Mouse (Mus musculus) naive thymus-derived CD4-positive, alpha-beta T cell, adult 2 months (primary cell): ENCODE data around the gene Shcbp1l.
"Not testable (repeated sequence)": the region's sequence is repeated elsewhere in the genome, so short reads cannot be mapped to it uniquely, and the experiment has no call there.

Source experiments
- DNase-seq: peaks from one replicate; pipeline ENCODE4 v3.0.0-alpha.2; 2011; ENCODE audit warnings: low read depth

The Shcbp1l gene

DNA sequence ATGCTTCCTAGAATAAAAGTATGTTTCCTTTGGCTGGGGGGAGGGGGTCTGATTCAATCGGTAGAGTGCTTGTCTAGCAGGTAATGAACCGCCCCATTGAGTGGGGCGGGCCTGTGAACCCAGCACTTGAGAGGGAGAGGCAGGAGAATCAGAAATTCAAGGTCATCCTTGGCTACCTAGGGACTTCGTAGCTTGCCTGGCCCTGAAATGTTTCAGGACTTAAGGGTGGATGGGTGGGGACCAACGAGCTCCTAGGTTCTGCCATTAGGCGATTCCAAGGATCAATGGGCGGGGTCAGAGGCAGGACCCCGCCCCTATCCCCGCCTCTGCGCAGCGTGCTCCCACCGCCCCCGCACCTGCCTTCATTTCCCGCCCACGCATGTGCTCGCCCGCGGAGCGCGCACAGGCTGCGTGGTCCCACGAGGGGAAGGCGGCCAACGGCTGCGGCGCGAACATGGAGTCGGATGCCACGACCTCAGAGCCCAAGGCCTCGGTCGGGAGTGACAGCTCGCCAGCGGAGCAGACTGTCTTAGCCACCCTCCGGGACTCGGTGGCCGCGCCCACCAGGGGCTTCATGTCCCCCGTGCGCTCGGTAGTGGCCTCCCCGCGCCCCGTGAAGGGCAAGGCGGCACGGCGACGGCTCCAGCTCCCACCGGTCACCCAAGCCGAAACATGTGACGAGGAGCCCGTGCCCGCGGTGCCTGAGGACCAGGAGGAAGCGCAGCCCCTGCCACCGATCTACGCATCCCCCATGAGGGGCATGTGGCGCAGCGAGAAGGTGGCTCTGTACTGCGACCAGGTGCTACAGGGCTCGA is at the start of gene Shcbp1l:
Gene Shcbp1l, plus strand, starts transcription at position 393 of the 815 bp plus-strand sequence.
- peak; percentile 83 for DNase-seq

DNA sequence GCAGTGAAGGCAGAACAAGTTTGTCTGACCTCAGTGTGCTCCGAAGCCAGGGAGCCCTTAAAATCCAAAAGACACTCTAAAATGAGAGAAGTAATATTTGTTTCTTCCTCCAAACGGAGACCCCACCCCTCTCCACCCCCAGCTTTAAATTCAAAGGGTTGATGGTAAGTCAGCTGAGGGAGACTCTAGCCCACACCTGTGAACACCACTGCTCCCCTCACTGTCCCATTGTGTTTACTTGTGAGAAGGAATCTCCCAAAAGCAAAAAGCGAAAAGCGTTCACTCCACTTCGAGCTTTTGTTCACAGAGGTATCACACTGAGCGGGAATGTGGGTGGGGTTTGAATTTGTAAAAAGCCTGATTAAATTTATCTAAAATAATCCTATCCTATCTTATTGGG is 48.5 kb upstream of the Shcbp1l start:
- no peak for DNase-seq

DNA sequence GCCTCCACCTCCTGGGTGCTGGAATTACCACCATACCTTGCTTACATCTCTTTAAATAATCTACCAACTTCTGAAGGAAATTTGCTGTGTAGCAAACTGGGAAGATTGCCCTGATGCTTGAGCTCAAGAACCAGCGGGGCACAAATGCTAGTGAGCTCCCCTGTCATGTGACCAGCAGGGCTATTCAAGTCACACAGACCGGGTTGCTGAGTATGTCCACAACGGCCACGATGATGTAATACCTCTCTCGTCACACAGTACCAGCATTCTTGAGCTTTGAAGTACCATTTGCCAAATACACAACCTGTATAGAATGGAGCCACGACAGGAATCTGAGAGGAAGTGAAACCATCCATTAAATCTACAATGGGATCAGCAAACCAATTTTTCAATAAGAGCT is 46.4 kb upstream of the Shcbp1l start:
- DNase-seq: no peak

DNA sequence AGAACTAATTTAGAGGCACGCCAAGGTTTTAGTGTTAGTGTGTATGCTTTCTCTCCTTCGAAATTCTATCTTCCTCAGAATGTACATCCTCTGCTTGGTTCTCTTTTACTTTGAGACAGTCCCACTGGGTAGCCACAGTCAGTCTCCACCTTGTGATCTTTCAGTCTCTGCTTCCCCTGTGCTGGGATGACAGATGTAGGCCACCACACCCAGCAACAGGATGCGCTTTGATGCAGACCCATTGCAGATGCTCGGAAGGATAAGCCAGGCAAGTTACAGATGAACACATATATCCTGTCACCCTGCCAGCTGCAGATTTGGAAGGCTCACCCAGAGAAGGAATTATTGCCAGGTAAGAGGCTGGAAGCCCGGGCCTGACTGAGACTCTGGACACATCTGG is 45.1 kb upstream of the Shcbp1l start:
- peak; percentile 34 for DNase-seq

DNA sequence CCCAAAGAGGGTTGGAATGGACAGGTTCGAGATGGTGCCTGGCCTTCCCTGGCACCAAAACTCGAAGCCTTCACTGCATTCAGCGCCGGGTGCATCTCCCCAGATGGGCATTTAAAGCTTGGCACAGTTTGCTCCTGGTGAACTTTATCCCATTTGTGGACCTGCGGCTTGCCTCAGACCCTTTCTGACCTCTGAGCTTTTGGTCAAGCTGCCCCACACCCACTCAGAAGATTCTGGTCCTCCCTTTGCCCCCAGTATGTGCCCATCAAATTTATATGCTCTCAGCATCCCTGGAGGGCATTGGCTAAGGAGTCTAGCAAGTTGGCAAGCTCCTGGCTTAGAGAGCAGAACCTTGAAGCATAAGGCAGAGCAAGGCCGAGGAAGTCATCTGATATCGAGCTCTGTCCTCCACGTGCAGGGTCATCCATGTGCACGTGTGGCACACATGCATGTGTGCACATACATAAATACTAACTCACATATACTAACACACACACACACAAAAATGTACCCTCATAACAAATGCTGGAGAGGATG is 44.1 kb upstream of the Shcbp1l start:
- no peak for DNase-seq

DNA sequence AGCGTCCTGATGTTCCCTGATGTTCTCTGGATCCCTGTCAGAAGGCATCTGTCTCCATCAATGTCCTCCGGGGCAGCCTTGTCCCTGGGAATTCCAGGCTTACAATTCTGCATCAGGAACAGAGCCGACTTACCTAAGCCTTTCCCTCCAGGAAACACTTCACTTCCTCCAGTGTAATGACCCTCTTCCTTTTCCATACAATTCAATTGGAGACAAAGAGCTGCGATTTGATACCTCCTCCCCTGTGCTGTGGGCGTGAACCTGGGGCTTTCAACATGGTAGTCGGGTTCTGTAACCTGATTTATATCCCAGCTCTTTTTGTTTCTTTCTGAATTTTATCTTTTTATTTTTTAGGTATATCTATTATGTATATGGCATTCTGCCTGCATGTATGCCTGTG is 39.9 kb upstream of the Shcbp1l start:
- no peak for DNase-seq

DNA sequence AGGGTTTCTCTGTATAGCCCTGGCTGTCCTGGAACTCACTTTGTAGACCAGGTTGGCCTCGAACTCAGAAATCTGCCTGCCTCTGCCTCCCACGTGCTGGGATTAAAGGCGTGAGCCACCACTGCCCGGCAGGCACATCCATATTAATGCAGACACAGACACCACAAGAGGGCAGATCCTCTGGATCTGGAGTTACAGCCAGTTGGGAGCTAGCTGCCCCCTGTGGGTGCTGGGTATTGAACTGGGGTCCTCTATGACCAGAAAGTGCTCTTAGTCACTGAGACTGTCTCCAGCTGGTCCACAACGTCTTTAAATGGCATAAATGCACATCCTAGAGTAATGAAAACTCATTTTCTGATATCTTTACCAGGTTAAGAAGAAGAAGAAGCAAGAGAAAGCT is 39.3 kb upstream of the Shcbp1l start:
- DNase-seq: not testable (repeated sequence)

DNA sequence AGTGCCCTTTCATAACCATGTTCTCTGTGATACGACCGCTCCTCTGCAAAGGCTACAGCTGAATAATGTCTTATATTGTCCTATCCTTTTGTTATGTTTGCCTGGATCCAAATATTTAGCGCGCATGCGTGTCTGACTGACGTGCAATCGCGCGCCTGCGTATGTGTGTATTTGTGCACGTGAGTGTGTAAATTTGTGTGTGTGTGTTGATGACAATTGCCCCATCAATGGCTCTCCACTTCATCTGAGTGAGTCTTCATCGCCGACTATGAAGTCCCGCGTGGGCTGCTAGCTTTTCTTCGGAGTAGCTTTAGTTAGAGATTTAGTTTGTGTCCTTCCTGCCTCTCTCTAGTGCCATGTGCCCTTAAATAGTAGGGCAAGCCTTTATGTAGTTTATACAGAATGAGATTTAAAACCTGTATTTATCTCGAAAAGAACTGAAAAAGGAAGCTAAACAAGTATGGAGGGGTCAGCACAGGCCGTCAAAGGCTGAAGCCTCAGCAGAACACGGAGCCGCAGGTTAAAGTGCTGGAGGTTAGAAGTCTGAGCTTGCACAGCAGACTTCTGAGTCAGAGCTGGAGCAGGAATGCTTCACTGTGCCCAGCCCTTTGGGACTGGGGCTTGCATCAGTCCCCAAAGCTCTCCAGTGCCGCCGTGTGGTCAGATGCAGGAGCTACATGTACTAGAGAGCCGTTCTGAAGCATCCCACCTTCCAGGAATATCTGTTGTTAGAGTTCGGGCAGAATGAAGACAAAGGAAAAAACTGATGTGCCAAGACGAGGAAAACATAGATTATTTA is 38.5 kb upstream of the Shcbp1l start:
- DNase-seq: peak; percentile 62

DNA sequence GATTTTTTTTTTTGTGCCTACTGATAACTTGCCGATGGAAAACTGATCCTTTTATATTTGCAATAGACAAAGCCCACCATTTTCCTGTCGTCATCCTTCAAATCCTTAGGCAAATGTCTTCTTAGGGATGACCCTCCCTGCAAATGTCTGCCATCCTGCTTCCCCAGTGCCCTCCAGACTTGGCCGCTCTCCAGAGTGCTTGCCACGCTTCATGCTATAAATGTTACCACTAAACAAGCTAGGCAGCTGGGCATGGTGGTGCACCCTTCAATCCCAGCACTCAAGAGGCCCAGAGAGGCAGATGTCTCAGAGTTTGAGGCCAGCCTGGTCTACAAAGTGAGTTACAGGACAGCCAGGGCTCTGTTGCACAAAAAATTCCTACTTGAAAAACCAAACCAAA is 29.3 kb upstream of the Shcbp1l start:
- not testable (repeated sequence) for DNase-seq

DNA sequence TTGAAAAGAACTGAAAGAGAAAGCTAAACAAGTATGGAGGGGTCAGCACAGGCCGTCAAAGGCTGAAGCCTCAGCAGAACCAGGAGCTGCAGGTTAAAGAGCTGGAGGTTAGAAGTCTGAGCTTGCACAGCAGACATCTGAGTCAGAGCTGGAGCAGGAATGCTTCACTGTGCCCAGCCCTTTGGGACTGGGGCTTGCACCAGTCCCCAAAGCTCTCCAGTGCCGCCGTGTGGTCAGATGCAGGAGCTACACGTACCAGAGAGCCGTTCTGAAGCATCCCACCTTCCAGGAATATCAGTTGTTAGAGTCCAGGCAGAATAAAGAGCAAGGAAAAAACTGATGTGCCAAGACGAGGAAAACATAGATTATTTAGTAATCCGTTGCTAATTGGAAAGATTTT is 23.2 kb upstream of the Shcbp1l start:
- peak; percentile 50 for DNase-seq

DNA sequence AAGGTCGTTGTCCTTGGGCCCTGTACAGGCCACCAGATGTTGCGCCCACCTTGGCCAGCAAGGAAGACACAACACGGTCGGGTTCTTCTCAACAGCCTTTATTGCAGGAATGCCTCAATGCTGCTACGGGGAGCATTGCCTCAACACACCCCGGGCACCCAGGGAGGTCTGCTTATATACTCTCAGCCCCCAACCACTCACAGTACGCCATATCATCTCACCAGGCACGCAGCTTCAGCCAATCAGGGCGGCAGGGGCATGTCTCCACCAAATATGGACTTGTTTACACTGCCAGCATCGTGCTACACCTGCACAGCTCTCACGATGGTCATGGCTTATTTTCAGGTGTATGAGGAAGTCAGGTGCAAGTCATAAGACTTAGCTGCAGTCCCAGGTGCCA is 17.3 kb upstream of the Shcbp1l start:
- not testable (repeated sequence) for DNase-seq

DNA sequence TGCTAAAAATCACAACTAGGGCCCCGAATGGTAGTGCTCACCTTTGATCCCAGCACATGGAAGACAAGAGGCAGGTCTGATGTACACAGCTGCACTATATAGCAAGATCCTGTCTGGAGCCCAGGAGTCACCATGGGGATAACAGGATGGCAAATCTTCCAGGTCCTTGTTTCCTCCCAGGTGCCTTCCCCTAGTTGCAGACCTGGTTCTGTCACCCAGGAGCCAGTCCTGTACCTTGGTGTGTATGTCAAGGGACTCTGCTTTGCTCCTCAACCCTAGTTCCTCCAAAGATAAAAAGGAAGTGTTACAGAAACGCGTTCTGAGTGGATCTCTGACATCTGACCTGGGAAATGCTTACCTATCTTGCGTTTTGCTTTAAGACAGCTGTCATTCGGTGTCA is 16.7 kb upstream of the Shcbp1l start:
- not testable (repeated sequence) for DNase-seq

DNA sequence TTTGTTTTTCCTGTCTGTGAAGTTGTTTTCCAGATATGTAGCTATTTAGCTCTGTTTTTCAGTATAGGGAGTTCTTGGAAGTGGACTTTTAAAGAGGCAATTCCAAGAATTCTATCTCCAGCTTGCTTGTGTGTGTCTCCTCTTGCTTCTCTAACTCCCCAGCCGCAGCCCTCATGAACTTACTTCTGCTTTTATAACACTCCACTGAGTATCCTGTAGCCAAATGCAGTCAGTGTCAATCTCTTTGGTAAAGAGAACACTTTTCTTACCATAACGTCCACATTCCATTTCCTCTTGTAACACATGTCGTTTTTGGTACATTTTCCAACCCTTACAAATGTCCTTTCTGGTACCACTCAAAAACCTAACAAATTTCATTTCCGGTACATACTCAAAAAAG is 14.0 kb upstream of the Shcbp1l start:
- not testable (repeated sequence) for DNase-seq

DNA sequence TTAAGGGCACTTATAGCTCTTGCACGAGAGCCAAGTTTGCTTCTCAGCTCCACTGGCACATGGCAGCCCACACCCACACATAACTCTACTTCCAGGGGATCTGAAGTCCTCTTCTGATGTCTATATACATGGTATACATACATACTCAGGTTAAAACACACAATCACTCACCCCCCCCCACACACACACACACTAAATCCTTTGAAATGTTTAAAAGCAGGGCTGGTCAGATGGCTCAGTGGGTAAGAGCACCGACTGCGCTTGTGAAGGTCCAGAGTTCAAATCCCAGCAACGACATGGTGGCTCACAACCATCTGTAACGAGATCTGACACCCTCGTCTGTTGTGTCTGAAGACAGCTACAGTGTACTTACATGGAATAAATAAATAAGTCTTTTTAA is 13.2 kb upstream of the Shcbp1l start:
- DNase-seq: no peak

DNA sequence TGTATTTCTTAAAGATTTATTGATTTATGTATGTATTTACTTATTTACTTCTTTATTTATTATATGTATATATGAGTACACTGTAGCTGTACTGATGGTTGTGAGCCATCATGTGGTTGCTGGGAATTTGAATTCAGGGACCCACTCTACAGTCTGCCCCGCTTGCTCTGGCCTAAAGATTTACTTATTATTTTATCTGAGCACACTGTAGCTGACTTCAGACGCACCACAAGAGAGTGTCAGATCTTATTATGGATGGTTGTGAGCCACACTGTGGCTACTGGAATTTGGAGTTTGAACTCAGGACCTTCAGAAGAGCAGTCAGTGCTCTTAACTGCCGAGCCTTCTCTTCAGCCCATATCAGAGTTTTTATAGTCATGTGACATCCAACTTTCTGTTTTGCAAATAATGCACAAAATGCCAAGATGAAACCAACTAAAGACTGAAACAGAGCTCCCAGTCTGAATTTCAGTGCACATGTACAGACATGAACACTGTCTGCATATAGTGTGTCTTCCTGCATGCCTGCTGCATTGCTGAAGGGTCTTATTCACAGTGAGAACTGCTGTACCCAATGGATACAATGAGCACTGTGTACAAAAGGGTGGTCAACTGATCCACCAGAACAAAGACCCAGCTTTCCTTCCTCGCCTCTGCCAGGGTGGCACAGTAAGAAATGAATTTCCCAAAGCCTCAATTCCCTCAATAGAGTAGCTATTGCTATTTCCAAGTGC is 12.1 kb upstream of the Shcbp1l start:
- DNase-seq: not testable (repeated sequence)

DNA sequence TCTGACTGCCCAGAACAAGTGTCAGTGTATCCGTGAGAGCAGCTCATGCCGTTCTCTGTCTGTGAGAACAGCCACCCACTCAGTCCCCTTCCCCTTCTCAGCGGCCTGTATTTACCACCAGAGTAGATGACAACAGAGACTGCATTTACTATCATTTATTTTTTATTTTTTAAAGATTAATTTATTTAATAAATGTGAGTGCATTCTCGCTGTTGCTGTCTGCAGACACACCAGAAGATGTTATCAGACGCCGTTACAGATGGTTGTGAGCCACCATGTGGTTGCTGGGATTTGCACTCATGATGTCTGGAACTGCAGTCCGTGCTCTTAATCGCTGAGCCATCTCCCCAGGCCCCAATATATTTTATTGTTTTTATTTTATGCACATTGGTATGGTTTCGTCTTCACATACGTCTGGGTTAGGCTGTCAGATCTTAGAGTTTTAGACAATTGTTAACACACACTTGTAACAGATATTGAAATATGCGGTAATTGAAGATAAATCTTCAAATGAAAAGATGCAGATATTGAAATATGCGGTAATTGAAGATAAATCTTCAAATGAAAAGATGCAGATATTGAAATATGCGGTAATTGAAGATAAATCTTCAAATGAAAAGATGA is 11.5 kb upstream of the Shcbp1l start:
- DNase-seq: peak; percentile 21

DNA sequence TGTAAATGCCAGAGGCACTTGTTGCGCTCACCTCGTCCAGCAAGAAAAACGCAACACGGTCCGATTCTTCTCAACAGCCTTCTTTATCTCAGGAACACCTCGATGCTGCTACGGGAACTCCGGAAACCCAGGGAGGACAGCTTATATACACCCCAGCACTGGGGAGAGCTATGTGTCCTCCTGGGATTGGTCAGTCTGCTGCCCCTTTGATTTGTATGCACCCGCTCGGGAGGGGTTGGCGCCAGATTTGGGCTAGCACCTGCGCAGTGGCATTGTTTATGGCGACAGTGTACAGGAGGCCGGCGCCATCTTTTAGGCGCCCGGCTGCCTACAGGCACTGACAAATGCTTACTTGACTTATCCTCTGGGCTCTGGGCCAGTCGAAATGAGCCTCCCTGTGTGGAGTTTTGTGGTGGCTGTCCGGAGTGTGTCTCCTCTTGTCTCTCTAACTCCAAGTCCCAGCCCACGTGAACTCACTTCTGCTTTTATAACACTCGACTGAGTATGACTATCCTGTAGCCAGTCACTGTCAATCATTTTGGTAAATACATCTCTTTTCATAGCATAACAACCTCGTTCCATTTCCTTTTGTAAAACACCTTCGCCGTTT is 10.7 kb upstream of the Shcbp1l start:
- DNase-seq: peak; percentile 81

DNA sequence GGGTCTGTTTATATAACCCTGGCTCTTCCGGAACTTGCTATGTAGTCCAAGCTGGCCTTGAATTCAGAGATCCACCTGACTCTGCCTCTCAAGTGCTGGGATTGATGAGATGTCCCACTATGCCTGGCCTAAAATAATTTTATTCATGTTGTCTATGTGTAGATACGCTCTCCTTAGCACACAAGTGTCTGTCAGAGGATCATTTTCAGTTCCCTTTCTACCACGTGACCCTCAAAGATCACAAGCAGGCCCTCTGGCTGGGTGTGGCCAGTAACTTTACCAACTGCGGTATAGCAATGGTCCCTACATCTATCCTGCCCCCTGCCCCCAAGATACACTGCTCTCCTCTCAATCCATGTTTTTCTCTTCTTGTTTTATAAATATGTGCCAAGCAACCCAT is 10.0 kb upstream of the Shcbp1l start:
- DNase-seq: peak; percentile 57

DNA sequence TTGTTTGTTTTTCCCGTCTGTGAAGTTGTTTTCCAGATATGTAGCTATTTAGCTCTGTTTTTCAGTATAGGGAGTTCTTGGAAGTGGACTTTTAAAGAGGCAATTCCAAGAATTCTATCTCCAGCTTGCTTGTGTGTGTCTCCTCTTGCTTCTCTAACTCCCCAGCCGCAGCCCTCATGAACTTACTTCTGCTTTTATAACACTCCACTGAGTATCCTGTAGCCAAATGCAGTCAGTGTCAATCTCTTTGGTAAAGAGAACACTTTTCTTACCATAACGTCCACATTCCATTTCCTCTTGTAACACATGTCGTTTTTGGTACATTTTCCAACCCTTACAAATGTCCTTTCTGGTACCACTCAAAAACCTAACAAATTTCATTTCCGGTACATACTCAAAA is 9.2 kb upstream of the Shcbp1l start:
- DNase-seq: not testable (repeated sequence)

DNA sequence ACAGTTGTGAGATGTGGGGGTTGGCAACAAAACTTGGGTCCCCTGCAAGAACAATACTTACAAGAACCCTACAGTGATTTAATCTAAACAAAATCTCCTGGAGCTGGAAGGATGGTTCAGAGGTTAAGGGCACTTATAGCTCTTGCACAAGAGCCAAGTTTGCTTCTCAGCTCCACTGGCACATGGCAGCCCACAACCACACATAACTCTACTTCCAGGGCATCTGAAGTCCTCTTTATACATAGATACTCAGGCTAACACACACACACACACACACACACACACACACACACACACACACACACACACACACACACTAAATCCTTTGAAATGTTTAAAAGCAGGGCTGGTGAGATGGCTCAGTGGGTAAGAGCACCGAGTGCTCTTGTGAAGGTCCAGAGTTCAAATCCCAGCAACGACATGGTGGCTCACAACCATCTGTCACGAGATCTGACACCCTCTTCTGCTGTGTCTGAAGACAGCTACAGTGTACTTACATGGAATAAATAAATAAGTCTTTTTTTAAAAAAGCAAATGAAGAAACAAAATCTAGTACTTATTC is 8.6 kb upstream of the Shcbp1l start:
- not testable (repeated sequence) for DNase-seq

DNA sequence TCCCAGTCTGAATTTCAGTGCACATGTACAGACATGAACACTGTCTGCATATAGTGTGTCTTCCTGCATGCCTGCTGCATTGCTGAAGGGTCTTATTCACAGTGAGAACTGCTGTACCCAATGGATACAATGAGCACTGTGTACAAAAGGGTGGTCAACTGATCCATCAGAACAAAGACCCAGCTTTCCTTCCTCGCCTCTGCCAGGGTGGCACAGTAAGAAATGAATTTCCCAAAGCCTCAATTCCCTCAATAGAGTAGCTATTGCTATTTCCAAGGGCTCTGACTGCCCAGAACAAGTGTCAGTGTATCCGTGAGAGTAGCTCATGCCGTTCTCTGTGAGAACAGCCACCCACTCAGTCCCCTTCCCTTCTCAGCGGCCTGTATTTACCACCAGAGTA is 7.2 kb upstream of the Shcbp1l start:
- not testable (repeated sequence) for DNase-seq
